Mouse (Mus musculus): ENCODE measurements at regions not wholly inside any gene's neighbourhood (a gene's known extent, or its start where the extent isn't known, plus 50 kb on each side); places are given as distances from the start of the nearest gene placed in this dataset.

- TF ChIP-seq POLR2A (IDR thresholded peaks at IDR 0.05; ENCODE audit: control insufficient read depth, extremely low read depth, insufficient read depth, low read length, poor library complexity) (no peak), CTCF (IDR thresholded peaks at IDR 0.05; ENCODE audit: borderline replicate concordance, control insufficient read depth, extremely low read depth, insufficient read depth, low read length, poor library complexity) (no peak)
Observed at GRCm38 (mm10) chr5:16466266-16466665, 87.0 kb upstream of the Hgf start.

Measured in thymus, adult 2 months (tissue).